Mouse (Mus musculus): ENCODE results near the gene Cacna1d. TPM values are rescaled to one million over a fixed set of nuclear protein-coding genes. Genes with fewer than 3 reads are reported as not detected.

Gene Cacna1d
- total RNA-seq, 2 experiments from 2014 or later: 59.7 to 60.9 TPM

DNA sequence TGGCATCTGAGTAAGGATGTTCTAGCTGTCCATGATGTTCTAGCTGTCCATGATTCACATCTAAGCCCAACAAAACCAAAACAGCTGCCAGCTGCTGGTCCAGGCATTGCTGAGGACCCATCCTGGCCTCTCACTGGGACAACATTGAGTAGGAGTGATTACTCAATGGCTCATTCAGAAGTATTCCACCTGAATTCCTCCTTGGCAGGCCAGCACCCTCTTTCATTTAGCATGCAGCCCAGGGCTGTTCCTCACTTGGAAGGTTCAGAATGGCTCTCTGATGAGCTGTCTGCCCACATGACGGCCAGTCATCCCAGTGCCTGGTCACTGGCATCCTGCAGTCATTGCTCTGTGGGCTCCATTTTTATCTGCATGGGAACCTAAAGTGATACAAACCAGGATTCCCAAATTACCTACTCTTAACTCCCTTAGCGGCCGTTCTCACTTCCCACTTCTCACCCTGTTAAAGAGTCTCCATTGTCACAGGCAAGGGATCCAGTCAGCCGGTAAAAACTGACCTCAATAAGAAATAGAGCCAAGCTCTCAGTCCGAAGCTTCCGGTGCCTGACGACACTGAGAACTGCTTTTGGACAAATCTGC, 250.2 kb downstream of the Cacna1d start:
- no peak for DNase-seq
- intact Hi-C loops (cut with DNase I): no loop called here

GRCm38 (mm10) chr14:30238807-30239206, 252.4 kb downstream of the Cacna1d start:
- no peak for DNase-seq
- intact Hi-C loops (cut with DNase I): no loop called here

- intact Hi-C loops (cut with DNase I): no loop called here
- DNase-seq: no peak
Measured at GRCm38 (mm10) chr14:30225161-30225560, 266.1 kb downstream of the Cacna1d start.

DNA sequence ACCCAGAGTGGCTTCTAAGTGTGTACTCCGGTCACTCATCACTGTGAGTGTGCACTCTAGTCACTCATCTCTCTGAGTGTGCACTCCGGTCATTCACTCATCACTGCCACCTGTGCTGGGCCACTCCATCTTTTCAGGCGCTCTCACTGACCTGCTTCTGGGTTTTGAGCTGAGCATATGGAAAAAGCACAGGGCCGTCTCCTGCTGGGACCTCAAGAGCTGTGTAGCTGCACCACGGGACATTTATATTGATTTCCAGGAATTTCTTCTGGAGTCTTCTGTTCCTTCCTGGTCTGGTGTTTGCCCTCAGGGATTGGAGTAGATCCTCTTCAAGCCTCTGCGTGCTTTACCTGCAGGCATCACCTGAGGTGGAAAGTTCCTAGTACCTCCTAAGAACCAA, 269.2 kb downstream of the Cacna1d start:
- intact Hi-C loops (cut with DNase I): no loop called here
- DNase-seq: no peak

DNA sequence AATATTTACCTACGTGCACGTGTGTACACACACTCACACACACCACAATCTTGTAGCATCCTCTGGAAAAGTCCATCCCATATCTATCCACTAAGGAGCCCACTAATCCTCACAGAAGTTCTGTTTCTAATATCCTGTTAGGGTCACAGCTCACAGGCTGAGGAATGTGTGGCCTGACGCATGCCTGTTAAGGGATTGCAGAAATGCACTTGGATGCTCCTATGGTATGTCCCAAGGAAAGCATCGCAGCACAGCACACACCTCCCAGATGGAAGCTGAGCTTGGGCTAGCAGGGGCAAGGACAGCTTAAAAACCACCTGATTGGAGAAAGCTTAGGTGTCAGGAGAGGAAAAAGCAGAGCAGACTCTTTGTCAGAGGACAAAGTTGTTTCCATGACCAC, 271.4 kb downstream of the Cacna1d start:
- no peak for DNase-seq
- intact Hi-C loops (cut with DNase I): no loop called here

GRCm38 (mm10) chr14:30218114-30218513, 273.1 kb downstream of the Cacna1d start:
- intact Hi-C loops (cut with DNase I): no loop called here
- peak; percentile 77 for DNase-seq

DNA sequence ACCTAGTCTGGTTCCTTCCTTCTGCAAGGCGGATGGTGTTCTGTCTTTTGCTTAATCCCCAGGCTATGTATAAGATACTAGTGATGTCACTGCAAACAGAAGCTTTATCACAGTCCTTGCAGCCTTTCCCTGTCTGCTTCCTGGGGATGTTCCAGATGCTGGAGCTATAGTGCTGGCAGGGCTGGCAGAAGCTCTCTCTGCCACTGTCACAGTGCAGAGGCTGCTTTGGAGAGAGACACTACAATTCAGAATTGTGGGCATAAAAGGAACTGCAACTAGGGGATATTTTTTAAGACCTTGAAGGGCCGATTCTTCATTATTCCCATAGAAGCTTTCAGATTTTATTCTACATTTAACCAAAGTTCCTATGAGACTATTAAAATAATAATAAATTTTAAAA, 274.1 kb downstream of the Cacna1d start:
- intact Hi-C loops (cut with DNase I): no loop called here
- DNase-seq: peak; percentile 13

GRCm38 (mm10) chr14:30208156-30208555, 283.1 kb downstream of the Cacna1d start:
- intact Hi-C loops (cut with DNase I): no loop called here
- DNase-seq: no peak

DNA sequence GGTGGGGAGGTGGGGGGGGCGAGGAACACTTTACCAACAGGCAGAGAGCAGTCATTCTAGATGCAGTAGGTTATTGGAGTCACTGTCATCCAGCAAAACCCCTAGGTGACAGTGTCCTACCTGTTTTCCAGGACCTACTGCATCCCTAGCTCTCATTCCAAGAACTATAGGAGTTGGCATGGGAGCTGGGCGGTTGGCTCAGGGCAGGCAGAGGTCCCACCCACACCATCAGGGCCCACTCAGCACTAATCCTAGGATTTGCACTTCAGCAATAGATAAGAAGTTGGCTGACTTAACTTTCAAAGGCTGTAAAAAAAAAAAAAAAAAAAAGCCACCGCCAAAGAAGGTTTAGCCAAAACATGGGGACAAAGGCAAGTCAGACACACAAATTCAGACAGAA, 285.4 kb downstream of the Cacna1d start:
- intact Hi-C loops (cut with DNase I): no loop called here
- no peak for DNase-seq

DNA sequence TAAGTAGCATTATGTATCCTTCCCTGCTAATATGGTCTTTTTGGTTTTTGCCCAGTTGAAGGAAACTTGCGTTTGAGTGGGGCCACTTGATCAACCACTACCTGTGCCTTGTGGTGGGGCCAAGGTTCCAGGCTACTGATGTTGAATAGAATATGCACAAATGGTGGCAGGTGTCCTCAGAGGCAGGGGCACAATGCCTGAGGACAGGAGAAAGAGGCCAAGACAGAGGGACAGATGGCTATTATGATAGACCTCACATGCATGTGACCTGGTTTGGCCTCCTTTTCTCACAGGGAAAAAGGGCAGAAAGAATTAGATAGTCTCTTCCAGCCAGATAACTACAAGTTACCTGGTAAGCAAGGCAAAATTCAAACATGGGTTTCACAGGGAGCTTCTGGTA, 286.7 kb downstream of the Cacna1d start:
- no peak for DNase-seq
- intact Hi-C loops (cut with DNase I): no loop called here

DNA sequence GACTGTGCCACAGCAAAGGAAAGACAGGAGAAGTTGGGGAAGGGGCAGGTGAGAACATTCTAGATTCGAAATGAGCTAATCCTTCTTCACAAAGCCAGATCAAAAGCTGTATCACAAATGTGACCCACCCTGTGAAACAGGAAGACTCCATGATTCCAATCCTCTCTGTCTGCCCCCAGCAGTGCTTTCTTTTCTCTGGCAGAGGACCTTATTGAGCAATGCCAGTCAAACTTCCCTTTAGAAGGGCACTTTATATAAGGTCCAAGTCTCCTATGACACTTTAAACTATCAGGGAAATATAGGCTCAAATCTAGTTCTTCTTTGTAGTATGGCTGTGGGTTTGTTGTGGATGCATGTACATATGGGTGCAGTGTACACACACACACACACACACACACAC, 290.9 kb downstream of the Cacna1d start:
- no peak for DNase-seq
- intact Hi-C loops (cut with DNase I): no loop called here

DNA sequence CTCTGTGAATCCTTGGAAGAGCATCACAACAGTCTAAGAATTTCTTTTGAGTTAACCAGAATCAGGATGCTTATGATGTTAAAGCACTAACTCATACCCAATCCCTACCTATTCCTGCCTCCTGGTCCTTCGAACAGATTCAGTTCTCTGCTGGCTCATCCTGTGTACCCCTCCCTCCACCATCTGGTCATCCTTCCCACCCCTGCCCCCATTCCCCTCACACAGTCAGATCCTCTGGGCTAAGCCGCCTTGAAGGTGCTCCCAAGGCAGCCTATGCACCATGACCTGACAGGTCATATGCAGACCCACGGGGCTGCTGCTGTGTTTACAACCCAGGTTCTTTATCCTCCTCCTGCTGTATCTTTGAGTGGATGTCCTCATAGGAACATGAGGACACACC, 292.4 kb downstream of the Cacna1d start:
- DNase-seq: no peak
- intact Hi-C loops (cut with DNase I): no loop called here

- DNase-seq: no peak
- intact Hi-C loops (cut with DNase I): no loop called here
Measured at GRCm38 (mm10) chr14:30198116-30198515, 293.1 kb downstream of the Cacna1d start.

DNA sequence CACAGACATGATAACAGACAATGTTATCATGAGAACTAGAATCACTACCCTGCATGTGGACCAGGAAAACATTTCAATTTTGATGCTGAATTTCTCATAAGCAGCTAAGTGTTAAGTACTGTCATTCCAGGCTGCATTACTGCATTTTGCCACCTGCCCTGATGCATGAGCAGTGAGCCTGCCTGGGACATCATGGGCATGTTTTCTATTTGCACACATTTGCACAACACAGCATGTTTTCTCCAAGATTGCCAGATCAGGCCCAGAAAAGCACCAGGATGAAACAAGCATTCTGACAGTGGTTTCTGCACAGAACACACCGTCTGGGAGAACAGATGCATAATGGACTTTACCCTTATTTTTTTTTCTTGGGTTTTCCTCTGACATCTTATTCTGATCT, 294.3 kb downstream of the Cacna1d start:
- DNase-seq: no peak
- intact Hi-C loops (cut with DNase I): no loop called here

- DNase-seq: no peak
- intact Hi-C loops (cut with DNase I): no loop called here
Measured at GRCm38 (mm10) chr14:30196235-30196634, 295.0 kb downstream of the Cacna1d start.

DNA sequence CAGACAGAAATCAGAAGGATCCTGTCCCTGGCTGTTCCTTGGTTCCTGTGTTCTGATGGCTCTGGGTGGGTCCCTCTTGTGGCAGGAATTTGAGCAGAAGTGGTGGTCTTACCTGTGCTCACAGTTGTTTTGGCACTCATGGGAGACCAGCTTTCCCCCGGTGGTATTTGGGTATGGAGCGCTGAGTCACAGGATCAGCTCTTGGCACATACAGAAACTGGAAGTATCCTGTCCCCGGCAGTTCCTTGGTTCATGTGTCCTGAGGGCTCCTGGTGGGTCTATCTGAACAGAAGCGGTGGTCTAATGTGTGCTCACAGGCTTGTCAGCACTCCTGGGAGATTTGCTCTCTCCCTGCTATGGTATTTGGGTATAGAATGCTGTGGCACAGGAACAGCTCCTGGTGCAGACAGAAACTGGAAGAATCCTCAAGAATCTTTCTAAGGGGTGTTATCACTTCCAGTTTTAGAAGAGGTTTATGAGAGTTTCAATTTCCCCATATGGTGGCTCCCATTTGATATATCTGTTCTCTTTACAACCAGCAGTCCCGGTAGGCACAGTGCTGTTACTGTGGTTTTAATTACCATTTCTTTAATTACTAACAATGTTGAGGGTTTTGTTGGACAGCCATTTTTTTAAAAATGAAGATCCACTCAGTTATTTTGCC, 300.8 kb downstream of the Cacna1d start:
- intact Hi-C loops (cut with DNase I): no loop called here
- DNase-seq: no peak

- DNase-seq: no peak
- intact Hi-C loops (cut with DNase I): no loop called here
Measured at GRCm38 (mm10) chr14:30185616-30186274, 305.5 kb downstream of the Cacna1d start.

DNA sequence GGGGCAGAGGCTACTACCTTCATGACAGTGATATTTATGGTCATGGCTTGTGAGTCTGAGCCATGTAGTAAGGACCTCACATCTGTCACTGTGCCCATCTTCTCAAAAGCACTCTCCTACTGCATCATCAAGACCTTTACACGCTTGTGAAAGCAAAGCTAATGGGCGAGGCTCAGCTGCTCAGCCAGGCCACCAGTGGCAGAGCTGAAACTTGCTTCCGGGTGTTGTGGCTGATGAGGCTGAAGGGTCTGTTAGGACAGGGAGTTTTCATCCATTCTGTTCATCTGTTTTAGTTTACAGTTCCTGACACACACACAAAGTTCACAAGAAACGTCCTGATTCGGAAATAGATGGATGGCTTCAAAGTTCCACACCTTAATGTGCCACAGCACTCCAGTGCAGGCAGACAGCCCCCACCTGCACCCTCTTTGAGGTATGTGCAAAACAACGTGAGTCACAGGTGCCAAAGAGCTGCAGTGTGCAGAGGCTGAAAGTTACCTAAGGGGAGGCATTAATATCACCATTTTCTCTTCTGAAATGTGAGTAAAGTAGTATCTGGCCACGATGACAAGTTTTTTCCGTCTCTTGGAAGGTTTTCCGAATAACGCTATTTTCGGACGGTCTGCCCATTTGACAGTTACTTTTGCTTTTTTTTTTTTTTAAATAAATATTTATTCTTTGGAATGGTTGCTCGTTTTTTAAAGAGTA, 306.7 kb downstream of the Cacna1d start:
- intact Hi-C loops (cut with DNase I): no loop called here
- DNase-seq: no peak

- no peak for DNase-seq
- intact Hi-C loops (cut with DNase I): no loop called here
Measured at GRCm38 (mm10) chr14:30184013-30184412, 307.2 kb downstream of the Cacna1d start.

DNA sequence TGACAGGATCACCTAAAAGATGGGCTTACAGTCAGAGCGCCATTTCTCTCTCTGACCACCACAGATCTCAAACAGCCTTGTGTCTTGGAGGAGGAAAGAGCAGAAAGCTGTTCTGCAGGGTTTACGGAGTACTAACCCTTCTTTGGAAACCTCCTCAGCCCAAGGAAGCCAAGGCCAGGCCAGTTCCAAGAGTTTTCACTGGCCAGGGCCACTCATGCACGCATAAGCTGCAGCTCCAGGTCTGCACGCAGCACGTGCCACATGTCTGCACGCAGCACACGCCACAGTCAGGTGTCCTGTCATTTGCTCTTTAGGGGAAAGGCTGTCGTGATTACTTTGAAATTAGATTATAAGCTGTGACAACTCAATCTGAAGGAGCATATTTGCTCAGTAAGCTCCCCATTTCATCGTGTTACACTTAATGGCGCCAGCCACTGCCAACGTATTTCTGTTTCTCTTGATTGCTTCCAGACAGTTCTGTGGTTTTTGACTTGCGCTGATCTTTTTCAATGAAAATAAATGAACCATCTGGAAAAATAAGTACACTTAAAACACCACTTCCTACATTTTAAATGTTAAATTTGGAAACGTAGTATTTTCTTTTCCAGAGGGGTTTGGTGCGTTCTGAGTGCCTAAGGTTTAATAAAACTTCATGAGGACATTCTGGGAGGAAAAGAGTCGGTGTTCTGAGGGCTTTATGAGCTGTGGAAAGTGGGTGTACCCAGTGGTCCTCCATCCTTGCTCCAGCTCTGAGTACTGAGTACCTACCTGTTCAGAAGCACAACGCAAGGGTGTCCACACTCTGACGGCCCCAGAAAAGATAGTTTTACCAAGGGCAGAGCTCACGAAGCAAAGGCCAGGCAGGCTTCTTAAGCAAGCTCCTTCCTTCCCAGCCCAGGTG, 308.4 kb downstream of the Cacna1d start:
- intact Hi-C loops (cut with DNase I): no loop called here
- no peak for DNase-seq

- intact Hi-C loops (cut with DNase I): no loop called here
- no peak for DNase-seq
Measured at GRCm38 (mm10) chr14:30178306-30178705, 312.9 kb downstream of the Cacna1d start.

All from left cerebral cortex, postnatal 4 days (tissue).